Mouse (Mus musculus) megakaryocyte progenitor cell, adult 5-6 weeks (primary cell): ENCODE measurements around the gene Myct1. TPM values are rescaled to one million over a fixed set of nuclear protein-coding genes. Genes with fewer than 3 reads are reported as not detected.

ENCODE experiments used
- ATAC-seq: replicated peaks from 2 replicates; pipeline ENCODE4 v1.8.0; 2016; ENCODE audit warnings: mild to moderate bottlenecking, moderate TSS enrichment, inconsistent platforms; ENCODE audit not compliant: poor library complexity
- total RNA-seq, 2 experiments: library from RNA; stranded (forward) in 1 of 2; stranded (reverse) in 1 of 2; fragments of 157-497, 149-512 nt in 1 of 2; fragments of 200-1000 nt in 1 of 2; gene quantifications; 2 replicates each; pipeline versions ENCODE4 v1.2.3 to v1.2.4; 2015 to 2017

Gene Myct1
- total RNA-seq, 2 experiments from 2014 or later = 1.7 to 7.4 TPM

GRCm38 (mm10) chr10:5615186-5616040 is 21.8 kb downstream of the Myct1 start:
- no peak for ATAC-seq

GRCm38 (mm10) chr10:5626268-5626667 is 32.7 kb downstream of the Myct1 start:
- ATAC-seq = no peak

DNA sequence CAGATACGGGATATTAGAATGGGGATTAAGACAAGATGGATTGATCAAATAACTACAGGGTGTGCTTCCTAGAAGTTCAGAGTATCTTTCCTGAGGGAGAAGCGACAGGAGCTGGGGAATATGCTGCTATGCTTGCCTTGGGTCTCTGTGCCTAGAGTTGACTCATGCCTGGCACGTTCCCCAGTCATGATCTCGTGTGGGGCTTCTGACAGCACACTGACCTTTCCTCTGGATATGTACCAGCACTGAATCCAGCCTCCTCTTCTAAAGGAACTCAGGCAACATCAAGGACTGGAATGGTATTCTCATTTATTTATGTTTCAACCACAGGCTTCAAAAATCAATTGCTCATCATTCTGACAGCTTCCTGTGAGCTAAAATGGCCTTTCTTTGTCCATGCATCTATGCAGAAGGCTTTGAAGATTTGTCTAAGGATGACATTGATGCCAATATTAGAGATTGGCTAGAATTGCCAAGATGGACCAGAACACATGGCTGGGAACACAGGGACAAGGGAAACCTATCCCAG is 40.2 kb downstream of the Myct1 start:
- ATAC-seq = no peak

DNA sequence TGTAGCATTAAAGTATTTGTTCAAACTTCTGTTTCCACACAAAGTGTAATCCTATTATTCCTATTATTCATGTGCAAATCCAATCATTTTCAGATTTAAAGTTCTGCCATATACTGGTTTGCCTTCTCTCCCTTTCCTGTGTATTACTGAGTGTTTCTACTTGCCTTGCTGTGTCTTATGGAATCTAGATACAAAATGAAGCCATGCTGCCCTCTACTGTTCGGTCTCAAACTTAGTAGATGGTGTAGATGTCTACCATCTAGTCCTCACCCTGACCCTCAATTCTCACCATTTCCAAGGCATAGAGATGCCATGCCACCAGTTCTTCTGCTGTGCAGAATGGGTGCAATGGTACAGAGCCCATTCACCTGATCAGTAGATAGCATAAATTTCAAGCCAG is 40.8 kb downstream of the Myct1 start:
- peak; percentile 81 for ATAC-seq

- ATAC-seq = no peak
Measured at GRCm38 (mm10) chr10:5637322-5637721, 43.7 kb downstream of the Myct1 start.

DNA sequence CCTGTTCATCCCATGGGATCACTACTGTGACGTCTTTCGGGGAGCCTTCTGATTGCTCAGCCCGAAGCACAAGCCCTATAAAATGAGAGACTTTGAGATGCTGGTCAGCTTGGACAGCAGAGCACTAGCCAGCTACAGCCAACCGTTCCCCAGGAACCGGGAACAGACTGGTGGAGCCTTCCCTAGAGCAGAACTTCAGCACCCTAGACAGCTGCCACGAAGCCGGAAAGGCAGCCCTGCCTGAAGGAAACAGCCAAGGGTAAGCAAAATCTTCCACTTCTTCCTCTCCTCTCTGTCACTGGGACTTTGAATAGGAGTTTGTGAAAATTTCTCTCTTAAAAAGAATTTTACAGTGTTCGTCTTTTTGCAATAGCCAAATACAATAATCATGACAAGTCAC is 45.5 kb downstream of the Myct1 start, which contains the start of gene Vip:
TSS of gene Vip (plus strand) at position 107 of the 400 bp plus-strand sequence.
- peak; percentile 69 for ATAC-seq

Other genes starting within 250 kb of the Myct1 start
- gene Syne1, start 42.3 kb upstream of the Myct1 start, total RNA-seq (2015) = 36.1 and 37.0 TPM in 2 replicates
- 41.6 and 48.4 TPM in 2 replicates for gene Syne1, start 42.3 kb upstream of the Myct1 start, total RNA-seq (2017)
- gene Vip, start 45.4 kb downstream of the Myct1 start, total RNA-seq (2015) = not detected in 2 replicates
- not detected in 2 replicates for gene Vip, start 45.4 kb downstream of the Myct1 start, total RNA-seq (2017)
- gene Fbxo5, start 211.8 kb downstream of the Myct1 start, total RNA-seq (2015) = 49.3 and 49.5 TPM in 2 replicates
- gene Fbxo5, start 211.8 kb downstream of the Myct1 start, total RNA-seq (2017) = 38.9 and 53.2 TPM in 2 replicates
- 14.2 and 23.5 TPM in 2 replicates for gene Mtrf1l, start 230.1 kb downstream of the Myct1 start, total RNA-seq (2015)
- 19.7 and 35.2 TPM in 2 replicates for gene Mtrf1l, start 230.1 kb downstream of the Myct1 start, total RNA-seq (2017)